Mouse (Mus musculus) neural tube, postnatal 0 days (tissue): ENCODE data around the gene Prkcd. TPM values are rescaled to one million over a fixed set of nuclear protein-coding genes. Genes with fewer than 3 reads are reported as not detected.

Experiments
- microRNA-seq: library from miRNA; unstranded; fragments of <30 nt; microRNA quantifications from one replicate; pipeline ENCODE4, GENCODE M21; 2016
- polyA plus RNA-seq: library from polyadenylated mRNA; unstranded; fragments of >200 nt; fragmentation: Nextera tagmentation; extraction: Ambion mirVana; gene quantifications from 2 replicates; pipeline ENCODE4 v1.2.1, GENCODE M21; 2015

The Prkcd gene
- polyA plus RNA-seq = 30.5 and 30.9 TPM in 2 replicates

DNA sequence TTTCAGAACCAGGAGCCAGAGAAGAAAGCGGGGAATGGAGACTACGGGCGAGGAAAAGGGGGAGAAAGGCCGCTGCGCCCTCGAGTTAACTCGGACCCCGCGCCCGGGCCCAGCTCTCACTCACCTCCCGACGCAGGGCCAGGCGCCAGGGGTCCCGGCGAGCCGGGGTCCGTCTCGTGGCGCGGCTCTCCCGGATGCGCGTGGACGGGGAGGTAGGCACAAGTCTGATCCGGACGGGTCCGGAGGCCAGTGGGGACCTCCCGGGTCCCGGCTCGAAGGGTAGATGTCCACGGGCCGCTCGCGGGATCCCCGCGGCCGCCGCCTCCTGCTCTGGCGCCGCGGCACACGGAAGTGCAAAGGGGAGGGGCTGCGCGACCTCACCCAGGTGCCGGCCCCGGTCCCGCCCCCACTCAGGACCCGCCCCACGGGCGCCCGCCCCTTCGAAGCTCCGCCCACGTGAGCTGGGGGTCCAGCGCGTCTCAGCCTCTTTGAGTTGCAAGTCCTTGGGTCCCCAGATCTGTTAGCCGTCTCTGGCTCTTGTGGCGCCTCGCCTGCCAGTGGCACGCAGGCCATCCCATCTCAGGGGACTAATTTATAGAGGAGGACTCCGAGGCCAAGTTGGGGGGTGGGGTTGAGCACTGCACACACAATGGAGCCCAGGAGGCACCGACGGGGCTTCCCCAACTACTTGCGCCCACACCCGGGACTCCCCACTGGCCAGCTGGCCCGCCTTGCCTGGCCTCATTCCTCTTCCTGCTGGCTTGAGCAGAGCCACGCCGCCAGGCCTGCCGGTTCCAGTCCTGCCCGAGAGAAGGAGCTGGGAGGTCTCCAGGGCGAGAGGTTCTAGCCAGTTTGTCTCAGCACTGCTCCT is at the start of gene Prkcd:
Gene Prkcd (minus strand): TSS at position 355 of the 871 bp plus-strand sequence.

DNA sequence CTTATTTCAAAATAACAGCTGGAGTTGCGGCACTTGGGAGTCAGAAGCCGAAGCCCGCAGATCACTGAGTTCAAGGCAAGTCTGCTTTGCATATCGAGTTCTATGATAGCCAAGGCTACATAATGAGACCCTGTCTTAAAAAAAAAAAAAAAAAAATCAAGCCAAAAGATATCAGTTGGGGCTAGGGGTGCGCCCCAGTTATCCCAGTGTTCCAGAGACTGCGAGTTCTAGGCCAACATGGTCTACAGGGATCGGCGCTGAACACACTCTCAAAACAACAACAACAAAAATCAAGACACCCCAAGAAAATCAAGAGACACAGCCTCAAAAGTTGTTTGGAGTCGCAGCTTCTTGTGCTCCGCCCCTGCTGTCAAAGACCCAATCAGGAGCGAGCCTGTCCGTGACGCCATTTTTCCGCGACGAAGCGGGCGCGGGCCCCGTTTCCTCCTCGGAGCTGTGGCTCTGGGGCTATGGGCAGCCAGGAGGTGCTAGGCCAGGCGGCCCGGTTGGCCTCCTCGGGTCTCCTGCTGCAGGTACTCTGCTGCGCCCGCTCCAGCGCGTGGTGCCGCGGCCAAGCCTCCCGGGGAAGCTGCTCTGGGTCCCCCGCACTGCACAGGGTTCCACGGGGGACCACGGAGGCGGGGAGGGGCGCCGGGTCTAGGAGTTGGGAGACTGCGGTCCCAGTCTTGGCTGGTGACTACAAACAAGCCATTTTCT is 28.1 kb upstream of the Prkcd start, which contains the start of gene Rft1:
Gene Rft1 (plus strand): TSS at position 418 of the 717 bp plus-strand sequence.

GRCm38 (mm10) chr14:30548131-30548720 is 77.8 kb downstream of the Prkcd start, which contains the start of gene Tkt:
TSS of gene Tkt (plus strand) at chr14:30548359.

Small RNA genes lying within 50 kb of the gene (microRNA-seq; reads per million reads assigned to microRNA genes)
- gene Mir3076 = 6.4 reads per million, percentile 14 among the genes with 10 or more reads in this experiment

Other genes with a start within 250 kb of the Prkcd start
- gene Dcp1a, start 146.7 kb downstream of the Prkcd start, polyA plus RNA-seq = 8.5 and 9.7 TPM in 2 replicates
- gene Cacna1d, start 134.8 kb downstream of the Prkcd start, polyA plus RNA-seq = 9.3 and 11.6 TPM in 2 replicates
- gene Tkt, start 77.9 kb downstream of the Prkcd start, polyA plus RNA-seq = 233 and 254 TPM in 2 replicates
- 8.2 TPM in 2 replicates for gene Rft1, start 28.1 kb upstream of the Prkcd start, polyA plus RNA-seq
- gene Sfmbt1, start 88.6 kb upstream of the Prkcd start, polyA plus RNA-seq = 13.5 and 14.0 TPM in 2 replicates
- 17.8 and 21.5 TPM in 2 replicates for gene Tmem110, start 199.4 kb upstream of the Prkcd start, polyA plus RNA-seq